Mouse (Mus musculus) forebrain, embryonic 16.5 days (tissue): ENCODE measurements around the gene Gm10964. TPM values are rescaled to one million over a fixed set of nuclear protein-coding genes. Genes with fewer than 3 reads are reported as not detected.
A peak's percentile ranks its signal among the peaks of the same experiment; 100 is the strongest.
"Not testable (repeated sequence)": the region's sequence is repeated elsewhere in the genome, so short reads cannot be mapped to it uniquely, and the experiment has no call there.

ENCODE experiments used
- ATAC-seq: fragments of 200-750 bp; cut with Nextera tagmentation; 2 replicates; pipeline ENCODE4 v1.8.0; 2017; ENCODE audit warnings: mild to moderate bottlenecking, moderate library complexity
- H3K27ac ChIP-seq: fragments of 300-500 bp; sonication (generic); 2 replicates; pipeline ENCODE4 v1.5.1; 2014; ENCODE audit warnings: low read length, control low read depth
- H3K27me3 ChIP-seq: fragments of 300-500 bp; sonication (generic); replicated peaks from 2 replicates; pipeline ENCODE4 v1.6.1; 2014; ENCODE audit warnings: low read length; ENCODE audit not compliant: control insufficient read depth, insufficient read depth
- H3K36me3 ChIP-seq: fragments of 300-500 bp; sonication (generic); 2 replicates; pipeline ENCODE4 v1.6.1; 2014; ENCODE audit not compliant: control insufficient read depth, insufficient read depth
- H3K4me1 ChIP-seq: fragments of 300-500 bp; sonication (generic); replicated peaks from 2 replicates; pipeline ENCODE4 v1.6.1; 2014; ENCODE audit warnings: low read length; ENCODE audit not compliant: control insufficient read depth, insufficient read depth
- H3K4me2 ChIP-seq: fragments of 300-500 bp; sonication (generic); 2 replicates; pipeline ENCODE4 v1.6.1; 2014; ENCODE audit warnings: mild to moderate bottlenecking, low read length, control low read depth
- H3K4me3 ChIP-seq: fragments of 300-500 bp; sonication (generic); replicated peaks from 2 replicates; pipeline ENCODE4 v1.5.1; 2014; ENCODE audit warnings: mild to moderate bottlenecking, low read length, control low read depth
- H3K9ac ChIP-seq: fragments of 300-500 bp; sonication (generic); replicated peaks from 2 replicates; pipeline ENCODE4 v1.6.1; 2014; ENCODE audit warnings: low read depth, low read length, control low read depth
- H3K9me3 ChIP-seq: fragments of 300-500 bp; sonication (generic); 2 replicates; pipeline ENCODE4 v1.6.1; 2016; ENCODE audit warnings: low read length; ENCODE audit not compliant: control insufficient read depth
- WGBS: fragments of 180-500 bp; shearing (Covaris S2); extraction: QIAGEN DNeasy Blood & Tissue Kit; methylation state at CpG from one replicate; pipeline ENCODE4 v1.1.7; 2014; 5-methylcytosine and 5-hydroxymethylcytosine counted together
- polyA plus RNA-seq: library from polyadenylated mRNA; unstranded; fragments of >200 nt; fragmentation: Nextera tagmentation; extraction: Ambion mirVana; gene quantifications from 2 replicates; pipeline ENCODE4 v1.2.1, GENCODE M21; 2015

Gm10964 gene
- polyA plus RNA-seq, 1 experiment from 2014 or later = not detected

GRCm38 (mm10) chr3:103782844-103783609 is 43.9 kb downstream of the Gm10964 start:
- no peaks in the 10 kb centered on the region for H3K36me3 ChIP-seq
- no peak for ATAC-seq
- H3K27me3 ChIP-seq = no peaks in the 10 kb centered on the region
- H3K9me3 ChIP-seq = no peaks in the 10 kb centered on the region
- H3K4me1 ChIP-seq = peaks cover 3% of the 10 kb centered on the region
- H3K4me3 ChIP-seq = no peak overlapping the region
- H3K9ac ChIP-seq = no peak overlapping the region
- H3K4me2 ChIP-seq = no peak overlapping the region
- WGBS = 87% methylated on average over 4 of the region's 4 CpGs
- no peak overlapping the region for H3K27ac ChIP-seq

DNA sequence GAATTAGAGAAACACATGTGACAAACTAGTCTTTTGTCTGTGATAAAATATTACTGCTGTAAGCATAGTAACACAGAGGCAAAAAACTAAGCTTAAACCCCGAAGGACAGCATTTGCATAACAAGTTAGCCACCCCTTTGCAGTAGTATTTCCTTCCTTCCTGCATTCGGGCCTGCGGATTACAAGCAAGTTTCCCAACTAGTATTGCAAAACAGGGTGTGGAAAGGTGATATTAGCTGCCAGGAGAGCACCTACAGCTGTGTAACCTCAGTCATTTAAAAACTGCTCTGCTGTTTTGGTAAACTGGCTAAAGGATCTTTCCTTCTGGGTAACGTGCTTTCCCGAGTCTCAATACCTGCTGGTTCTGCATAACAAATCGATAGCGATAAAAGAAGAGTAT is 48.1 kb downstream of the Gm10964 start:
- H3K36me3 ChIP-seq = no peaks in the 10 kb centered on the region
- no peak overlapping the region for H3K9ac ChIP-seq
- H3K4me1 ChIP-seq = peaks cover 23% of the 10 kb centered on the region
- H3K9me3 ChIP-seq = no peaks in the 10 kb centered on the region
- H3K27me3 ChIP-seq = no peaks in the 10 kb centered on the region
- WGBS = 67% methylated on average over 7 of the region's 7 CpGs
- no peak overlapping the region for H3K4me3 ChIP-seq
- H3K27ac ChIP-seq = no peak overlapping the region
- no peak for ATAC-seq
- H3K4me2 ChIP-seq = no peak overlapping the region

- Histone ChIP-seq H3K4me2 (peak overlapping the region; percentile 95; the same call in 1 of the 2 replicates), H3K9ac (no peak overlapping the region), H3K27me3 (no peaks in the 10 kb centered on the region; the same call in 1 of the 2 replicates), H3K4me1 (peaks cover 23% of the 10 kb centered on the region), H3K9me3 (no peaks in the 10 kb centered on the region), H3K36me3 (no peaks in the 10 kb centered on the region), H3K27ac (no peak overlapping the region), H3K4me3 (no peak overlapping the region)
- 86% methylated on average over 7 of the region's 7 CpGs for WGBS
- no peak for ATAC-seq
These were observed 49.9 kb downstream of the Gm10964 start for GRCm38 (mm10) chr3:103789096-103789495.

DNA sequence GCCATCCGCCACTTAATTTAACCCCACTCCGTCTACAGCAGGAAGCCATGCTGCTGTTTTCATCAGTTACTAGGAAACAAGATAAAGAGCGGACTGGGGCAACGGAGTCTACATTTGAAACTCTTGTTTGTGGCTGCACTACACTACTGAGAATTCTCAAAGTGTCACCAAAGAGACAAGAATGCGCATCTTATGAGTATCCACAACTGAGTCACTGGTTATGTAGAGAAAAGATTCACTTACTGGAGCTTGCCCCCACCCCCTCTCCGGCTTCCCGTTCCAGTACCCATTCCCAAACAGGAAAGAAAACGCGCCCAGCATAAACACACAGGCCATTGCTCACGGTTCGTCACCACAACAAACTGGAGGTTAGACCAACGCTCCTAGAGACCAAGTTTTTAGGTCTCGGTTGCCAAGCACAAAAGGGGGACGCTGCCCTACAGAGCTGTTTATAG is 50.8 kb downstream of the Gm10964 start:
- peak overlapping the region; percentile 84 for H3K4me3 ChIP-seq
- H3K27ac ChIP-seq = peak overlapping the region; percentile 83; the same call in 1 of the 2 replicates
- peaks cover 23% of the 10 kb centered on the region for H3K4me1 ChIP-seq
- no peaks in the 10 kb centered on the region for H3K9me3 ChIP-seq
- H3K9ac ChIP-seq = peak overlapping the region; percentile 91
- no peaks in the 10 kb centered on the region for H3K36me3 ChIP-seq
- ATAC-seq = no peak
- WGBS = 2% methylated on average over 14 of the region's 14 CpGs
- H3K4me2 ChIP-seq = peak overlapping the region; percentile 95
- no peaks in the 10 kb centered on the region; the same call in 1 of the 2 replicates for H3K27me3 ChIP-seq

GRCm38 (mm10) chr3:103790346-103791145 is 51.4 kb downstream of the Gm10964 start:
- WGBS = under 1% methylated on average over 39 of the region's 61 CpGs
- peak; percentile 78 for ATAC-seq

DNA sequence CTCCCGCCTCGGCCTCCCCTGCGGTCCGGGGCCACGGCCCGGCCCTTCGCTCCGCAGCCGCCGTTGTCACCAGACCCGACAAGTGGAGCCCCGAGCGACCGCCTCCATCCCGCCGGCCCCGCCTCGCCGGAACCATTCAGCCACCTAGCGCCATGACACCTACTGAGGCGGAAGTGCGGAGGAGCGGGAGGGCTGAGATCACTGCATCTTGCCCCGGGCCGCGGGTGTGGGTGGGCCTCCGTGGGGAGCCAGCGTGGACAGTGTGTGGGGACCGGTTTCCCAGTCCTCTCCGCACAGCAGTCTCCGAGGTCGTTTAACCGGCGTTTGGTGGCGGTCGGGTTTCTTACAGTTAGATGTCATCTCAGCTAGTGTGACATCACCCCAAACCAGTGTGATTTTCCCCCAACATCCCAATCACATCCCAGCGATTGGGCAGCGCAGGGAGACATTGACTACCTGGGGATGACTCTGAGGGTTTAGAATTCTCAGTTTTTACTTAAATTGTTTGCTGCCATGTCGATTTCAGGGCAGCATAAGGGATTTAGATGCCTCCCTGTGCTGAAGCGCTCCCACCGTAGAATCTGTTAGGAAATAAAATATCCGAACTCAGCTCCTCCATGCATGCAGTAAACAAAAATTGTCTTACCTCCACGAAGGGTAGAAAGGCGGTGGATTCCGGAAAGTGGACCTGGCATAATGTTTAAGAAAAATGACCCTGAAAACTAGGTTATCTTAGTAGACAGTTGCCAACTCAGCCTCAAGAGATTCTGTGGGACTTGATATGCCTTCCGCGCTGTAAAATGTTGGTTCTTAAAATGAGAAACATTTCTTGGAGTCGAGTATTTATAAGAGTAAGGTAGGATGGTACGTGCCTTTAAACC is 52.3 kb downstream of the Gm10964 start, which contains the start of gene Hipk1:
TSS of gene Hipk1 (minus strand) at position 334 of the 881 bp plus-strand sequence.
- H3K9me3 ChIP-seq = no peaks in the 10 kb centered on the region
- peak; percentile 97 for ATAC-seq
- H3K36me3 ChIP-seq = no peaks in the 10 kb centered on the region
- H3K4me1 ChIP-seq = peaks cover 23% of the 10 kb centered on the region
- peak within 1 kb of the TSS; percentile 95 for H3K4me2 ChIP-seq
- peak within 1 kb of the TSS; percentile 91 for H3K9ac ChIP-seq
- H3K27ac ChIP-seq = peak within 1 kb of the TSS; percentile 83
- peak within 1 kb of the TSS; percentile 84 for H3K4me3 ChIP-seq
- H3K27me3 ChIP-seq = no peaks in the 10 kb centered on the region; the same call in 1 of the 2 replicates
- 11% methylated on average over 43 of the region's 49 CpGs for WGBS

More at GRCm38 (mm10) chr3:103790346-103791145, 51.4 kb downstream of the Gm10964 start:
- Histone ChIP-seq H3K4me2 (peak overlapping the region; percentile 95), H3K9me3 (no peaks in the 10 kb centered on the region), H3K27ac (peak overlapping the region; percentile 83), H3K4me3 (peak overlapping the region; percentile 84), H3K36me3 (no peaks in the 10 kb centered on the region), H3K4me1 (peaks cover 23% of the 10 kb centered on the region), H3K9ac (peak overlapping the region; percentile 91), H3K27me3 (no peaks in the 10 kb centered on the region; the same call in 1 of the 2 replicates)

- not testable (repeated sequence) for H3K27me3 ChIP-seq, H3K36me3 ChIP-seq, H3K9ac ChIP-seq, H3K4me3 ChIP-seq, H3K27ac ChIP-seq, ATAC-seq, H3K9me3 ChIP-seq
- H3K4me1 ChIP-seq = peaks cover 23% of the 10 kb centered on the region
- peak overlapping the region; percentile 72 for H3K4me2 ChIP-seq
- WGBS = 87% methylated on average over 5 of the region's 5 CpGs
These were observed 52.9 kb downstream of the Gm10964 start for GRCm38 (mm10) chr3:103792111-103792406.

GRCm38 (mm10) chr3:103792566-103792965 is 53.4 kb downstream of the Gm10964 start:
- Histone ChIP-seq H3K9me3 (no peaks in the 10 kb centered on the region), H3K27me3 (no peaks in the 10 kb centered on the region; the same call in 1 of the 2 replicates), H3K4me2 (no peak overlapping the region), H3K27ac (no peak overlapping the region), H3K9ac (no peak overlapping the region), H3K4me1 (peaks cover 23% of the 10 kb centered on the region), H3K36me3 (no peaks in the 10 kb centered on the region), H3K4me3 (no peak overlapping the region)
- 81% methylated on average over 1 of the region's 1 CpGs for WGBS
- ATAC-seq = no peak
